Mouse (Mus musculus): ENCODE data around the gene Mtrf1l. TPM values are rescaled to one million over a fixed set of nuclear protein-coding genes. Genes with fewer than 3 reads are reported as not detected.

The Mtrf1l gene
- polyA plus RNA-seq, 1 experiment from 2014 or later = 8.4 TPM

DNA sequence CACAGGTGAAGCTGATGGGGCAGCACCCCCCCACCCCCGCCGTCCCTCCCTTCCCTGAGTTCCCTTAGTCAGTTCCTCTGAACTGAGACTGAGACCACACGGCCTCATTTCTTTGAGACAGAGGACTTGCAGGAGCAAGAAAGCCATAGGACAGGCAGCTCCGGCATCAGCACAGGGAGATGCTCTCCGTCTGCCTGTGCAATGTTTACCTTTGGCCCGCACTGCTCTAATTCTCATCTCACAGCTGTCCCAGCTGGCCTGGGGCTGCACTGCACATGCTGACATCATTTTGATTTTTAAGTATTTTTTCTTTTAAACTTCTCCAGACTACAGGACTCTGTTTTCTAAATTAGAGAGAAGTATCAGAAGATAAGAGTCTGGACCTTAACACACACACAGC, 20.8 kb downstream of the Mtrf1l start:
- H3K4me2 ChIP-seq (replicated peaks; ENCODE audit: low read depth) = peak overlapping the region; percentile 31
- peak overlapping the region; percentile 8; the same call in 1 of the 2 replicates for H3K4me3 ChIP-seq (ENCODE audit: low read depth, low read length)
- TF ChIP-seq CTCF (IDR thresholded peaks at IDR 0.05; ENCODE audit: low read depth) (no peak), EP300 (optimal IDR thresholded peaks at IDR 0.05) (no peak)
- H3K9ac ChIP-seq (ENCODE audit: low read length) = no peak overlapping the region
- no peaks in the 10 kb centered on the region for H3K27me3 ChIP-seq (ENCODE audit: control insufficient read depth, insufficient read depth, low read length)
- no peak overlapping the region for H3K27ac ChIP-seq (replicated peaks)
- ATAC-seq (ENCODE audit: low FRiP score, low TSS enrichment) = no peak
- no peaks in the 10 kb centered on the region for H3K9me3 ChIP-seq (ENCODE audit: control insufficient read depth, low read length)
- H3K4me1 ChIP-seq (replicated peaks; ENCODE audit: control insufficient read depth, insufficient read depth) = 0 out of 2 replicates have a peak, but pooled peaks cover 4% of the 10 kb centered on the region
- DNase-seq (ENCODE audit: low spot score) = no peak
- peaks cover 6% of the 10 kb centered on the region; the same call in 1 of the 2 replicates for H3K36me3 ChIP-seq (ENCODE audit: control insufficient read depth, insufficient read depth, low read length)
- WGBS = 4% methylated on average over 6 of the region's 6 CpGs

DNA sequence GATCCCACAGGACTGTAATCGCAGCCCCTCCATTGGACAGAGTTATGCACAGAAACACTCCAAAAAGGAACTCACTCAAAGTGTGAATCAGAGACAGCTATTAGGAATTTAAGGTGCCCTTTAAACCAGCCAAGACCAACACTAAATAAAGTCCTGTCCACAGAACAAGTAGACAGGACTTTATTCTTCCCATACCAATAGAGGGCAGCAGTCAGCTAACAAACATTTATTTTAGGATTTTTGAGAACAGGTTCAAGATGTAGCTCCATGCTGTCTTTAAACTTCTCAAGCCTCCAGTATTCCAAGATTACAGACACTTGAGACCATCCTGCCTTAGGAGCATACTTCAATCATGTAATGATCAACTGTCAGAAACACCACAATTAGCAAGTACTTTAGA, 23.2 kb downstream of the Mtrf1l start:
- ATAC-seq (ENCODE audit: low FRiP score, low TSS enrichment) = no peak
- DNase-seq (ENCODE audit: low spot score) = no peak
- no peaks in the 10 kb centered on the region for H3K9me3 ChIP-seq (ENCODE audit: control insufficient read depth, low read length)
- no peak overlapping the region for H3K9ac ChIP-seq (ENCODE audit: low read length)
- peaks cover 6% of the 10 kb centered on the region; the same call in 1 of the 2 replicates for H3K36me3 ChIP-seq (ENCODE audit: control insufficient read depth, insufficient read depth, low read length)
- no peak overlapping the region for H3K4me3 ChIP-seq (ENCODE audit: low read depth, low read length)
- no peak overlapping the region for H3K4me2 ChIP-seq (replicated peaks; ENCODE audit: low read depth)
- H3K27me3 ChIP-seq (ENCODE audit: control insufficient read depth, insufficient read depth, low read length) = no peaks in the 10 kb centered on the region
- WGBS = 97% methylated on average over 1 of the region's 1 CpGs
- H3K27ac ChIP-seq (replicated peaks) = no peak overlapping the region
- peak; percentile 75 for TF ChIP-seq CTCF (IDR thresholded peaks at IDR 0.05; ENCODE audit: low read depth)
- no peak for TF ChIP-seq EP300 (optimal IDR thresholded peaks at IDR 0.05)
- H3K4me1 ChIP-seq (replicated peaks; ENCODE audit: control insufficient read depth, insufficient read depth) = 0 out of 2 replicates have a peak, but pooled peaks cover 2% of the 10 kb centered on the region

DNA sequence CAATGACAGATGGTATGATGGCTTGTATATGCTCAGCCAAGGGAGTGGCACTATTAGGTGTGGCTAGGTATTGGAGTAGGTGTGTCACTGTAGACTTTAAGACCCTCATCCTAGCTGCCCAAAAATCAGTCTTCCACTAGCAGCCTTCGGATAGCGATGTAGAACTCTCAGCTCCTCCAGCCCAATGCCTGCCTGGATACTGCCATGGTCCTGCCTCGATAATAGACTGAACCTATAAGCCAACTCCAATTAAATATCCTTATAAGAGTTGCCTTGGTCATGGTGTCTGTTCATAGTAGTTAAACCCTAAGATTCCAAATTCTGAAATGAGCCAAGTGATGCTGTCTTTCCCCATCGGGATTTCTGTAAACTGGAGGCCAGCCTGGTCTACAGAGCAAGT, 25.6 kb downstream of the Mtrf1l start:
- Histone ChIP-seq H3K4me1 (replicated peaks; ENCODE audit: control insufficient read depth, insufficient read depth) (no peaks in the 10 kb centered on the region), H3K27ac (replicated peaks) (no peak overlapping the region), H3K9ac (ENCODE audit: low read length) (no peak overlapping the region), H3K4me3 (ENCODE audit: low read depth, low read length) (no peak overlapping the region), H3K9me3 (ENCODE audit: control insufficient read depth, low read length) (no peaks in the 10 kb centered on the region), H3K27me3 (ENCODE audit: control insufficient read depth, insufficient read depth, low read length) (no peaks in the 10 kb centered on the region), H3K36me3 (ENCODE audit: control insufficient read depth, insufficient read depth, low read length) (peaks cover 6% of the 10 kb centered on the region; the same call in 1 of the 2 replicates), H3K4me2 (replicated peaks; ENCODE audit: low read depth) (no peak overlapping the region)
- WGBS = 81% methylated on average over 4 of the region's 4 CpGs
- ATAC-seq (ENCODE audit: low FRiP score, low TSS enrichment) (no peak), DNase-seq (ENCODE audit: low spot score) (no peak)
- TF ChIP-seq CTCF (IDR thresholded peaks at IDR 0.05; ENCODE audit: low read depth) (no peak), EP300 (optimal IDR thresholded peaks at IDR 0.05) (no peak)

DNA sequence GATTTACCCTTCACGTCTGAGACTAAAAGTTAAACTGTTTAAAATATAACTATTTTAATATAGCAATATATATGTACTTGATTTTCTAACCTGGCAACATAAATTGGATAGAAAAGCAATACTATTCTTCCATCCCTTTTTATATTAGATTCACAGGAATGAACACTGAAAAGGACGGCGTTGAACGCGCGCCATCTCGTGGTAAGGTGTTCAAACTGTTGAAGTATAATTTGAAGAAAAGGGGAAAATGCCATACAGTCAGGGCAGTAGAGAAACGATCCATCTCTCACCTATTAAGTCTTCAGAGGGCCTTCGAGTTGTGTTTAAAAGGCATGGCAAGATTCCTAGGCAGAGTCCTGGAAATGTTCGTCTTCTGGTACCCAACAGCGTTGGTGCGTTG, 33.1 kb downstream of the Mtrf1l start:
- no peaks in the 10 kb centered on the region for H3K36me3 ChIP-seq (ENCODE audit: control insufficient read depth, insufficient read depth, low read length)
- ATAC-seq (ENCODE audit: low FRiP score, low TSS enrichment) (no peak), DNase-seq (ENCODE audit: low spot score) (peak; percentile 60)
- H3K9ac ChIP-seq (ENCODE audit: low read length) = no peak overlapping the region
- H3K4me3 ChIP-seq (ENCODE audit: low read depth, low read length) = no peak overlapping the region
- H3K27me3 ChIP-seq (ENCODE audit: control insufficient read depth, insufficient read depth, low read length) = no peaks in the 10 kb centered on the region
- TF ChIP-seq CTCF (IDR thresholded peaks at IDR 0.05; ENCODE audit: low read depth) (peak; percentile 87), EP300 (optimal IDR thresholded peaks at IDR 0.05) (no peak)
- no peak overlapping the region for H3K27ac ChIP-seq (replicated peaks)
- H3K9me3 ChIP-seq (ENCODE audit: control insufficient read depth, low read length) = no peaks in the 10 kb centered on the region
- 17% methylated on average over 12 of the region's 12 CpGs for WGBS
- no peak overlapping the region for H3K4me2 ChIP-seq (replicated peaks; ENCODE audit: low read depth)
- H3K4me1 ChIP-seq (replicated peaks; ENCODE audit: control insufficient read depth, insufficient read depth) = no peaks in the 10 kb centered on the region

GRCm38 (mm10) chr10:5786923-5787322, 36.8 kb downstream of the Mtrf1l start:
- Histone ChIP-seq H3K27ac (replicated peaks) (no peak overlapping the region), H3K4me2 (replicated peaks; ENCODE audit: low read depth) (no peak overlapping the region), H3K36me3 (ENCODE audit: control insufficient read depth, insufficient read depth, low read length) (no peaks in the 10 kb centered on the region), H3K4me1 (replicated peaks; ENCODE audit: control insufficient read depth, insufficient read depth) (no peaks in the 10 kb centered on the region), H3K9ac (ENCODE audit: low read length) (no peak overlapping the region), H3K4me3 (ENCODE audit: low read depth, low read length) (no peak overlapping the region), H3K9me3 (ENCODE audit: control insufficient read depth, low read length) (no peaks in the 10 kb centered on the region), H3K27me3 (ENCODE audit: control insufficient read depth, insufficient read depth, low read length) (no peaks in the 10 kb centered on the region)
- TF ChIP-seq CTCF (IDR thresholded peaks at IDR 0.05; ENCODE audit: low read depth) (peak; percentile 81), EP300 (optimal IDR thresholded peaks at IDR 0.05) (no peak)
- DNase-seq (ENCODE audit: low spot score) = no peak
- 19% methylated on average over 4 of the region's 4 CpGs for WGBS
- no peak for ATAC-seq (ENCODE audit: low FRiP score, low TSS enrichment)

Other genes starting within 250 kb of the Mtrf1l start
- gene Myct1, start 230.1 kb downstream of the Mtrf1l start, polyA plus RNA-seq (2015; fragmentation: Nextera tagmentation; extraction: Ambion mirVana) = 2.4 and 2.6 TPM in 2 replicates
- 40.8 and 52.6 TPM in 2 replicates for gene Vip, start 184.7 kb downstream of the Mtrf1l start, polyA plus RNA-seq (2015; fragmentation: Nextera tagmentation; extraction: Ambion mirVana)
- gene Fbxo5, start 18.3 kb downstream of the Mtrf1l start, polyA plus RNA-seq (2015; fragmentation: Nextera tagmentation; extraction: Ambion mirVana) = 12.7 and 15.8 TPM in 2 replicates
- gene Rgs17, start 98.5 kb upstream of the Mtrf1l start, polyA plus RNA-seq (2015; fragmentation: Nextera tagmentation; extraction: Ambion mirVana) = 2.3 and 2.6 TPM in 2 replicates

All from stomach, postnatal 0 days (tissue).